Mouse (Mus musculus) liver, embryonic 14.5 days (tissue): ENCODE results near the gene A630001G21Rik. TPM values are rescaled to one million over a fixed set of nuclear protein-coding genes. Genes with fewer than 3 reads are reported as not detected.

Experiments used
- ATAC-seq: fragments of 200-750 bp; cut with Nextera tagmentation; 2 replicates; pipeline ENCODE4 v1.8.0; 2017; ENCODE audit warnings: moderate number of reproducible peaks, mild to moderate bottlenecking, moderate library complexity; ENCODE audit not compliant: insufficient read depth
- DNase-seq, 3 experiments: peaks; one replicate each; pipeline ENCODE4 v3.0.0-alpha.2; 2012 to 2013; ENCODE audit warnings: low read depth in 3 of 3, low spot score in 3 of 3
- H3K27ac ChIP-seq: fragments of 300-500 bp; sonication (generic); 2 replicates; pipeline ENCODE4 v1.5.1; 2014; ENCODE audit warnings: moderate library complexity, mild to moderate bottlenecking, control low read depth, inconsistent platforms
- H3K27me3 ChIP-seq: fragments of 300-500 bp; sonication (generic); 2 replicates; pipeline ENCODE4 v1.6.1; 2014; ENCODE audit warnings: mild to moderate bottlenecking, low read length, moderate library complexity; ENCODE audit not compliant: control insufficient read depth, insufficient read depth
- H3K36me3 ChIP-seq: fragments of 300-500 bp; sonication (generic); replicated peaks from 2 replicates; pipeline ENCODE4 v1.6.1; 2014; ENCODE audit warnings: low read depth; ENCODE audit not compliant: control insufficient read depth, insufficient read depth
- H3K4me1 ChIP-seq, 2 experiments: fragments of 200-500 bp in 1 of 2; fragments of 300-500 bp in 1 of 2; sonication (generic) in 1 of 2; replicated peaks; 2 replicates each; pipeline ENCODE4 v1.6.1; 2012 to 2014; ENCODE audit warnings: antibody characterized with exemption in 1 of 2, inconsistent platforms in 1 of 2, low read length in 1 of 2; ENCODE audit not compliant: control insufficient read depth in 2 of 2, insufficient read depth in 2 of 2
- H3K4me2 ChIP-seq: fragments of 300-500 bp; sonication (generic); 2 replicates; pipeline ENCODE4 v1.6.1; 2014; ENCODE audit warnings: low read depth, mild to moderate bottlenecking, control low read depth, moderate library complexity
- H3K4me3 ChIP-seq, 2 experiments: fragments of 200-500 bp in 1 of 2; fragments of 300-500 bp in 1 of 2; sonication (generic) in 1 of 2; 2 replicates each; pipeline ENCODE4 v1.5.1; 2012 to 2014; ENCODE audit warnings: low read depth in 2 of 2, low read length in 2 of 2, mild to moderate bottlenecking in 2 of 2, control low read depth in 1 of 2, inconsistent platforms in 1 of 2, moderate library complexity in 1 of 2; ENCODE audit not compliant: insufficient read depth in 1 of 2
- H3K9ac ChIP-seq: fragments of 300-500 bp; sonication (generic); replicated peaks from 2 replicates; pipeline ENCODE4 v1.6.1; 2014; ENCODE audit warnings: mild to moderate bottlenecking, control low read depth, moderate library complexity
- H3K9me3 ChIP-seq: fragments of 300-500 bp; sonication (generic); 2 replicates; pipeline ENCODE4 v1.6.1; 2016; ENCODE audit warnings: low read length, mixed read lengths; ENCODE audit not compliant: control insufficient read depth
- CTCF ChIP-seq: IDR thresholded peaks from 2 replicates; pipeline ENCODE4 v1.5.1; 2016; ENCODE audit warnings: antibody characterized with exemption, low read depth, control low read depth
- EP300 ChIP-seq: IDR thresholded peaks from 2 replicates; pipeline ENCODE4 v1.6.1; 2016; ENCODE audit warnings: antibody characterized with exemption, low read depth
- WGBS: fragments of 180-500 bp; shearing (Covaris S2); extraction: QIAGEN DNeasy Blood & Tissue Kit; methylation state at CpG from one replicate; pipeline ENCODE4 v1.1.7; 2014; ENCODE audit not compliant: insufficient replicate concordance; 5-methylcytosine and 5-hydroxymethylcytosine counted together
- polyA plus RNA-seq, 2 experiments: library from polyadenylated mRNA; depleted of rRNA in 1 of 2; stranded (reverse) in 1 of 2; unstranded in 1 of 2; fragments of >200 nt; fragmentation: Nextera tagmentation in 1 of 2; extraction: Ambion mirVana in 1 of 2; gene quantifications; 2 replicates each; pipeline versions ENCODE4 v1.2.1 to v1.2.3; 2012 to 2014

A630001G21Rik gene
- polyA plus RNA-seq, 2 experiments = 2.6 to 2.9 TPM

GRCm38 (mm10) chr1:85764291-85764690, 14.2 kb downstream of the A630001G21Rik start:
- Histone ChIP-seq H3K27ac (no peak overlapping the region), H3K4me2 (no peak overlapping the region), H3K36me3 (no peaks in the 10 kb centered on the region), H3K9ac (no peak overlapping the region), H3K4me1 (no peaks in the 10 kb centered on the region), H3K27me3 (no peaks in the 10 kb centered on the region), H3K4me3 (no peak overlapping the region), H3K9me3 (no peaks in the 10 kb centered on the region)
- ATAC-seq (no peak), DNase-seq (no peak)
- TF ChIP-seq CTCF (no peak), EP300 (no peak)
- 65% methylated on average over 4 of the region's 4 CpGs for WGBS

GRCm38 (mm10) chr1:85763386-85763785, 15.1 kb downstream of the A630001G21Rik start:
- no peak for ATAC-seq
- WGBS = 12% methylated on average over 6 of the region's 6 CpGs
- Histone ChIP-seq H3K27me3 (no peaks in the 10 kb centered on the region), H3K9ac (no peak overlapping the region), H3K4me1 (0 out of 4 replicates have a peak, but pooled peaks cover 0 to 2% of the 10 kb centered on the region in 2 experiments), H3K9me3 (no peaks in the 10 kb centered on the region), H3K27ac (no peak overlapping the region), H3K4me2 (no peak overlapping the region), H3K36me3 (no peaks in the 10 kb centered on the region), H3K4me3 (no peak overlapping the region)
- TF ChIP-seq EP300 = no peak
- no peak for TF ChIP-seq CTCF
- DNase-seq = no peak

- no peaks in the 10 kb centered on the region for H3K9me3 ChIP-seq
- WGBS = 67% methylated on average over 4 of the region's 4 CpGs
- H3K4me1 ChIP-seq = 0 out of 4 replicates have a peak, but pooled peaks cover 0 to 2% of the 10 kb centered on the region in 2 experiments
- DNase-seq (no peak), ATAC-seq (no peak)
- H3K4me2 ChIP-seq = no peak overlapping the region
- H3K4me3 ChIP-seq = no peak overlapping the region
- no peaks in the 10 kb centered on the region for H3K36me3 ChIP-seq
- H3K27me3 ChIP-seq = no peaks in the 10 kb centered on the region
- H3K27ac ChIP-seq = no peak overlapping the region
- H3K9ac ChIP-seq = no peak overlapping the region
- TF ChIP-seq CTCF (no peak), EP300 (no peak)
Measured at GRCm38 (mm10) chr1:85761665-85762064, 16.8 kb downstream of the A630001G21Rik start.

- H3K27me3 ChIP-seq = no peaks in the 10 kb centered on the region
- H3K27ac ChIP-seq = no peak overlapping the region
- no peak for ATAC-seq
- no peak overlapping the region for H3K4me3 ChIP-seq
- TF ChIP-seq EP300 = no peak
- TF ChIP-seq CTCF = no peak
- H3K4me1 ChIP-seq = 0 out of 4 replicates have a peak, but pooled peaks cover 0 to 2% of the 10 kb centered on the region in 2 experiments
- H3K4me2 ChIP-seq = no peak overlapping the region
- H3K9ac ChIP-seq = no peak overlapping the region
- no peaks in the 10 kb centered on the region for H3K36me3 ChIP-seq
- WGBS = 13% methylated on average over 1 of the region's 1 CpGs
- no peak for DNase-seq
- no peaks in the 10 kb centered on the region for H3K9me3 ChIP-seq
Measured at GRCm38 (mm10) chr1:85758969-85759293, 19.5 kb downstream of the A630001G21Rik start.

GRCm38 (mm10) chr1:85758231-85758968, 20.0 kb downstream of the A630001G21Rik start:
- Histone ChIP-seq H3K4me3 (no peak overlapping the region), H3K27me3 (no peaks in the 10 kb centered on the region), H3K9me3 (no peaks in the 10 kb centered on the region), H3K4me1 (0 out of 4 replicates have a peak, but pooled peaks cover 0 to 2% of the 10 kb centered on the region in 2 experiments), H3K36me3 (no peaks in the 10 kb centered on the region), H3K9ac (no peak overlapping the region), H3K27ac (no peak overlapping the region), H3K4me2 (no peak overlapping the region)
- ATAC-seq (no peak), DNase-seq (no peak)
- WGBS = 29% methylated on average over 14 of the region's 14 CpGs
- TF ChIP-seq EP300 (no peak), CTCF (no peak)
